Mouse (Mus musculus): Measurements from ENCODE around the gene Tanc2. TPM values are rescaled to one million over a fixed set of nuclear protein-coding genes. Genes with fewer than 3 reads are reported as not detected.

The Tanc2 gene
- polyA plus RNA-seq, 1 experiment = 8.0 TPM

- H3K27me3 ChIP-seq (ENCODE audit: control insufficient read depth, insufficient read depth, low read length, poor library complexity, severe bottlenecking) = no peaks in the 10 kb centered on the region
- H3K9ac ChIP-seq (ENCODE audit: low read depth, poor library complexity, severe bottlenecking) = no peak overlapping the region
- no peaks in the 10 kb centered on the region for H3K9me3 ChIP-seq (replicated peaks; ENCODE audit: control insufficient read depth, insufficient read depth, low read length, poor library complexity, severe bottlenecking)
- no peak for TF ChIP-seq CTCF (IDR thresholded peaks at IDR 0.05; ENCODE audit: low read depth, low read length)
- TF ChIP-seq EP300 (IDR thresholded peaks at IDR 0.05; ENCODE audit: insufficient read depth, low read depth, low read length) = no peak
- TF ChIP-seq POLR2A (IDR thresholded peaks at IDR 0.05; ENCODE audit: insufficient read depth, low read length) = no peak
- H3K36me3 ChIP-seq (ENCODE audit: control insufficient read depth, insufficient read depth, low read length, poor library complexity, severe bottlenecking) = no peaks in the 10 kb centered on the region
- H3K4me1 ChIP-seq (ENCODE audit: control insufficient read depth, insufficient read depth, low read length) = no peaks in the 10 kb centered on the region
- H3K27ac ChIP-seq (ENCODE audit: insufficient read depth, low read length) = no peak overlapping the region
- H3K4me3 ChIP-seq (ENCODE audit: low read depth, low read length) = no peak overlapping the region
These were observed 64.8 kb downstream of the Tanc2 start for GRCm38 (mm10) chr11:105654616-105655015.

GRCm38 (mm10) chr11:105655335-105655734, 65.5 kb downstream of the Tanc2 start:
- no peak overlapping the region for H3K27ac ChIP-seq (ENCODE audit: insufficient read depth, low read length)

GRCm38 (mm10) chr11:105667879-105668278, 78.1 kb downstream of the Tanc2 start:
- H3K36me3 ChIP-seq (ENCODE audit: control insufficient read depth, insufficient read depth, low read length, poor library complexity, severe bottlenecking) = no peaks in the 10 kb centered on the region
- no peaks in the 10 kb centered on the region for H3K27me3 ChIP-seq (ENCODE audit: control insufficient read depth, insufficient read depth, low read length, poor library complexity, severe bottlenecking)
- no peaks in the 10 kb centered on the region for H3K4me1 ChIP-seq (ENCODE audit: control insufficient read depth, insufficient read depth, low read length)
- no peak overlapping the region for H3K9ac ChIP-seq (ENCODE audit: low read depth, poor library complexity, severe bottlenecking)
- no peak overlapping the region for H3K27ac ChIP-seq (ENCODE audit: insufficient read depth, low read length)
- H3K4me3 ChIP-seq (ENCODE audit: low read depth, low read length) = no peak overlapping the region
- TF ChIP-seq CTCF (IDR thresholded peaks at IDR 0.05; ENCODE audit: low read depth, low read length) (no peak), EP300 (IDR thresholded peaks at IDR 0.05; ENCODE audit: insufficient read depth, low read depth, low read length) (no peak), POLR2A (IDR thresholded peaks at IDR 0.05; ENCODE audit: insufficient read depth, low read length) (no peak)
- H3K9me3 ChIP-seq (replicated peaks; ENCODE audit: control insufficient read depth, insufficient read depth, low read length, poor library complexity, severe bottlenecking) = no peaks in the 10 kb centered on the region

More at GRCm38 (mm10) chr11:105655335-105655734, 65.5 kb downstream of the Tanc2 start:
- Histone ChIP-seq H3K36me3 (ENCODE audit: control insufficient read depth, insufficient read depth, low read length, poor library complexity, severe bottlenecking) (no peaks in the 10 kb centered on the region), H3K27me3 (ENCODE audit: control insufficient read depth, insufficient read depth, low read length, poor library complexity, severe bottlenecking) (no peaks in the 10 kb centered on the region), H3K9ac (ENCODE audit: low read depth, poor library complexity, severe bottlenecking) (no peak overlapping the region), H3K9me3 (replicated peaks; ENCODE audit: control insufficient read depth, insufficient read depth, low read length, poor library complexity, severe bottlenecking) (no peaks in the 10 kb centered on the region), H3K4me1 (ENCODE audit: control insufficient read depth, insufficient read depth, low read length) (no peaks in the 10 kb centered on the region), H3K4me3 (ENCODE audit: low read depth, low read length) (no peak overlapping the region)
- no peak for TF ChIP-seq POLR2A (IDR thresholded peaks at IDR 0.05; ENCODE audit: insufficient read depth, low read length)
- TF ChIP-seq EP300 (IDR thresholded peaks at IDR 0.05; ENCODE audit: insufficient read depth, low read depth, low read length) = no peak
- TF ChIP-seq CTCF (IDR thresholded peaks at IDR 0.05; ENCODE audit: low read depth, low read length) = no peak

GRCm38 (mm10) chr11:105678996-105679395, 89.2 kb downstream of the Tanc2 start:
- Histone ChIP-seq H3K27me3 (ENCODE audit: control insufficient read depth, insufficient read depth, low read length, poor library complexity, severe bottlenecking) (no peaks in the 10 kb centered on the region), H3K4me1 (ENCODE audit: control insufficient read depth, insufficient read depth, low read length) (no peaks in the 10 kb centered on the region), H3K9ac (ENCODE audit: low read depth, poor library complexity, severe bottlenecking) (no peak overlapping the region), H3K9me3 (replicated peaks; ENCODE audit: control insufficient read depth, insufficient read depth, low read length, poor library complexity, severe bottlenecking) (no peaks in the 10 kb centered on the region), H3K36me3 (ENCODE audit: control insufficient read depth, insufficient read depth, low read length, poor library complexity, severe bottlenecking) (no peaks in the 10 kb centered on the region), H3K4me3 (ENCODE audit: low read depth, low read length) (no peak overlapping the region), H3K27ac (ENCODE audit: insufficient read depth, low read length) (no peak overlapping the region)
- TF ChIP-seq CTCF (IDR thresholded peaks at IDR 0.05; ENCODE audit: low read depth, low read length) = no peak
- TF ChIP-seq EP300 (IDR thresholded peaks at IDR 0.05; ENCODE audit: insufficient read depth, low read depth, low read length) = no peak
- TF ChIP-seq POLR2A (IDR thresholded peaks at IDR 0.05; ENCODE audit: insufficient read depth, low read length) = no peak

GRCm38 (mm10) chr11:105684747-105685146, 95.0 kb downstream of the Tanc2 start:
- H3K4me3 ChIP-seq (ENCODE audit: low read depth, low read length) = no peak overlapping the region
- TF ChIP-seq EP300 (IDR thresholded peaks at IDR 0.05; ENCODE audit: insufficient read depth, low read depth, low read length) = no peak
- TF ChIP-seq CTCF (IDR thresholded peaks at IDR 0.05; ENCODE audit: low read depth, low read length) = no peak
- no peak for TF ChIP-seq POLR2A (IDR thresholded peaks at IDR 0.05; ENCODE audit: insufficient read depth, low read length)
- no peak overlapping the region for H3K27ac ChIP-seq (ENCODE audit: insufficient read depth, low read length)
- H3K4me1 ChIP-seq (ENCODE audit: control insufficient read depth, insufficient read depth, low read length) = no peaks in the 10 kb centered on the region
- H3K36me3 ChIP-seq (ENCODE audit: control insufficient read depth, insufficient read depth, low read length, poor library complexity, severe bottlenecking) = no peaks in the 10 kb centered on the region
- no peak overlapping the region for H3K9ac ChIP-seq (ENCODE audit: low read depth, poor library complexity, severe bottlenecking)
- H3K9me3 ChIP-seq (replicated peaks; ENCODE audit: control insufficient read depth, insufficient read depth, low read length, poor library complexity, severe bottlenecking) = no peaks in the 10 kb centered on the region
- no peaks in the 10 kb centered on the region for H3K27me3 ChIP-seq (ENCODE audit: control insufficient read depth, insufficient read depth, low read length, poor library complexity, severe bottlenecking)

GRCm38 (mm10) chr11:105700528-105700927, 110.7 kb downstream of the Tanc2 start:
- Histone ChIP-seq H3K4me3 (ENCODE audit: low read depth, low read length) (no peak overlapping the region), H3K27ac (ENCODE audit: insufficient read depth, low read length) (no peak overlapping the region), H3K9ac (ENCODE audit: low read depth, poor library complexity, severe bottlenecking) (no peak overlapping the region), H3K27me3 (ENCODE audit: control insufficient read depth, insufficient read depth, low read length, poor library complexity, severe bottlenecking) (no peaks in the 10 kb centered on the region), H3K4me1 (ENCODE audit: control insufficient read depth, insufficient read depth, low read length) (no peaks in the 10 kb centered on the region), H3K9me3 (replicated peaks; ENCODE audit: control insufficient read depth, insufficient read depth, low read length, poor library complexity, severe bottlenecking) (no peaks in the 10 kb centered on the region), H3K36me3 (ENCODE audit: control insufficient read depth, insufficient read depth, low read length, poor library complexity, severe bottlenecking) (no peaks in the 10 kb centered on the region)
- no peak for TF ChIP-seq POLR2A (IDR thresholded peaks at IDR 0.05; ENCODE audit: insufficient read depth, low read length)
- TF ChIP-seq EP300 (IDR thresholded peaks at IDR 0.05; ENCODE audit: insufficient read depth, low read depth, low read length) = no peak
- no peak for TF ChIP-seq CTCF (IDR thresholded peaks at IDR 0.05; ENCODE audit: low read depth, low read length)

All from ES-Bruce4 (cell line).